In the genomic region with DNA sequence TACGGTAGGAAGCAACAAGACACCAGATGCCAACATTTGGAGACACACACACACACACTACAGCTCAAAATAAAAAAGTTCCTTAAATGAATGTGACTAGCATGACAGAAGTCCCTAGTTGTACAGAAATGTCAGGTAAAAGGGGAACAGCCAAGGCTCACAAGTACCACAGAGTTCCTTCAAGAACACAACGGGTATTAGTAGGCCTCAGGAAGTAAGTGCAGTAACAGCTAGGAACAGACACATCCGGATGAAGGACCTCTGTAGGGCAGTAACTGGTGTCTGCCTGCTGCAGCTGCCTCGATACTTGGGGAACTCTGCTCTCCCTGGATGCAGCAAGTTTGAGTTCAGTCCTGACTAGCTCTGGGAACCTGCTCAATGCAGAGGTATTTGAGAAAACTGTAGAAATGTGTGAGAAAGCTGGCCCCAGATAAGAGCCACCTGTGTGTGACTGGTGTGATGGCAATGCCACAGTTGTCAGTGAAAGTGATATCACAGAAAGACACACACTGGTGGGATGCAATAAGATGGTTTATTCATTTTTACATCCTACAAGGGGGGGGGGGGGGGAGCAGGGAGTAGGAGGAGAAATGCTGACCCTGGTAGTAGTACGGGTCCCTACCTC, we compare ENCODE assay signal across 33 mouse cellular contexts. TPM values are rescaled to one million over a fixed set of nuclear protein-coding genes. Genes with fewer than 3 reads are reported as not detected.
DNase-seq lines count a peak whose midpoint lies in the region; ATAC-seq and TF ChIP-seq lines count a peak whose summit lies in the region.
"Had no signal": no experiment of that assay in that cellular context is flagged by ENCODE, and none has a peak within 500 bp of the region (broad histone marks: within the 10 kb centered on the region; RNA-seq: fewer than 3 reads in every experiment).

No protein-coding gene starts in this region.

- 78% methylated on average over 5 of the region's 5 CpGs for WGBS in liver, embryonic 11.5 days
- 50% methylated on average over 5 of the region's 5 CpGs for WGBS in liver, embryonic 14.5 days (ENCODE audit: insufficient replicate concordance)

- H3K36me3 ChIP-seq in liver, embryonic 11.5 days (ENCODE audit: control insufficient read depth, insufficient read depth, low read length): peaks cover 36% of the 10 kb centered on the region
- peaks cover 7% of the 10 kb centered on the region for H3K36me3 ChIP-seq in liver, embryonic 14.5 days (replicated peaks; ENCODE audit: control insufficient read depth, insufficient read depth, low read depth)

- no peak for TF ChIP-seq CTCF in liver, embryonic 14.5 days (IDR thresholded peaks at IDR 0.05; ENCODE audit: low read depth)

- peak; percentile 36; the same call in 1 of the 2 replicates for TF ChIP-seq EP300 in liver, embryonic 14.5 days (IDR thresholded peaks at IDR 0.05; ENCODE audit: low read depth)

- H3K9ac ChIP-seq in liver, embryonic 11.5 days (ENCODE audit: low read depth, low read length): no peak overlapping the region
- no peak overlapping the region for H3K9ac ChIP-seq in liver, embryonic 14.5 days (replicated peaks)
- H3K9ac ChIP-seq: embryonic facial prominence, embryonic 13.5 days; forebrain, embryonic 13.5 days; heart, embryonic 12.5 days; heart, embryonic 15.5 days; hindbrain, embryonic 14.5 days had no signal

- no peaks in the 10 kb centered on the region for H3K27me3 ChIP-seq in liver, embryonic 11.5 days (replicated peaks; ENCODE audit: control insufficient read depth, insufficient read depth, low read length)
- H3K27me3 ChIP-seq in liver, embryonic 14.5 days (ENCODE audit: control insufficient read depth, insufficient read depth, low read length): no peaks in the 10 kb centered on the region
- H3K27me3 ChIP-seq: CH12.LX; embryonic facial prominence, embryonic 13.5 days; forebrain, embryonic 13.5 days; heart, embryonic 12.5 days; heart, embryonic 15.5 days had no signal

- no peak overlapping the region for H3K27ac ChIP-seq in liver, embryonic 11.5 days (ENCODE audit: low read depth, low read length)
- H3K27ac ChIP-seq in liver, embryonic 14.5 days: no peak overlapping the region
- H3K27ac ChIP-seq: embryonic facial prominence, embryonic 10.5 days; embryonic facial prominence, embryonic 13.5 days; forebrain, embryonic 10.5 days; forebrain, embryonic 13.5 days; heart, embryonic 15.5 days; hindbrain, embryonic 14.5 days; hindbrain, postnatal 0 days had no signal

- no peak overlapping the region for H3K4me2 ChIP-seq in liver, embryonic 11.5 days
- no peak overlapping the region for H3K4me2 ChIP-seq in liver, embryonic 14.5 days (ENCODE audit: low read depth)
- H3K4me2 ChIP-seq: embryonic facial prominence, embryonic 13.5 days; forebrain, embryonic 13.5 days; heart, embryonic 12.5 days; heart, embryonic 15.5 days; hindbrain, embryonic 14.5 days had no signal

- peaks cover 9% of the 10 kb centered on the region for H3K4me1 ChIP-seq in liver, embryonic 11.5 days (replicated peaks; ENCODE audit: control insufficient read depth, insufficient read depth, low read length)
- H3K4me1 ChIP-seq in liver, embryonic 14.5 days (replicated peaks; ENCODE audit: control insufficient read depth in 2 of 2, insufficient read depth in 2 of 2, low read length in 1 of 2): peaks cover 0 to 6% of the 10 kb centered on the region in 2 experiments; a peak in 1 of 4 replicates
- H3K4me1 ChIP-seq: embryonic facial prominence, embryonic 10.5 days; embryonic facial prominence, embryonic 13.5 days; forebrain, embryonic 10.5 days; forebrain, embryonic 13.5 days; heart, embryonic 12.5 days; heart, embryonic 15.5 days had no signal

- H3K4me3 ChIP-seq in liver, embryonic 11.5 days (ENCODE audit: low read depth, low read length): no peak overlapping the region
- no peak overlapping the region for H3K4me3 ChIP-seq in liver, embryonic 14.5 days (ENCODE audit: insufficient read depth in 1 of 2, low read depth in 2 of 2, low read length in 2 of 2)
- H3K4me3 ChIP-seq: embryonic facial prominence, embryonic 10.5 days; embryonic facial prominence, embryonic 13.5 days; erythroblast, embryonic 14.5 days; forebrain, embryonic 10.5 days; forebrain, embryonic 13.5 days; heart, embryonic 12.5 days; heart, embryonic 15.5 days had no signal

- ATAC-seq in liver, embryonic 11.5 days (replicated peaks; ENCODE audit: low FRiP score): peak; percentile 31
- ATAC-seq in granulocyte monocyte progenitor cell, adult 5-6 weeks (replicated peaks; ENCODE audit: poor library complexity, severe bottlenecking): peak; percentile 38; the same call in 1 of the 2 replicates
- peak; percentile 52; the same call in 1 of the 2 replicates for ATAC-seq in liver, embryonic 14.5 days (ENCODE audit: insufficient read depth)
- ATAC-seq: forebrain, embryonic 13.5 days; forebrain, embryonic 16.5 days; hindbrain, postnatal 0 days; inflammation-experienced regulatory T-cells, adult 6 months had no signal

- DNase-seq in liver, embryonic 11.5 days (ENCODE audit: low spot score): no peak
- no peak for DNase-seq in liver
- peak; percentile 14 for DNase-seq in c-Kit-positive CD71-negative TER-119-negative erythroid progenitor cells, embryonic 14.5 days (ENCODE audit: low read depth)
- no peak for DNase-seq in liver, embryonic 14.5 days (ENCODE audit: low read depth in 3 of 3, low spot score in 3 of 3)
- DNase-seq in layer of hippocampus, adult 9-11 months: no peak
- no peak for DNase-seq in spleen, postnatal 4 days (ENCODE audit: low spot score in 2 of 2)
- DNase-seq in heart, adult 9 months (ENCODE audit: low spot score in 2 of 2): no peak
- DNase-seq: adrenal gland, adult 2 months; adrenal gland, postnatal 14 days; cerebellum, adult 18-20 months; cerebellum, adult 9-10 months; cerebellum, postnatal 25 days; embryo, embryonic 11 days; gastrocnemius, postnatal 10 days; gastrocnemius, postnatal 36 days; heart, adult 11 months; heart, postnatal 10 days; heart, postnatal 36 days had no signal

- H3K9me3 ChIP-seq in liver, embryonic 11.5 days (ENCODE audit: control insufficient read depth, low read length): no peaks in the 10 kb centered on the region
- no peaks in the 10 kb centered on the region for H3K9me3 ChIP-seq in liver, embryonic 14.5 days (ENCODE audit: control insufficient read depth, low read length)
- H3K9me3 ChIP-seq: embryonic facial prominence, embryonic 10.5 days; embryonic facial prominence, embryonic 13.5 days; forebrain, embryonic 10.5 days; forebrain, embryonic 13.5 days; G1E; heart, embryonic 12.5 days; heart, embryonic 15.5 days had no signal

RNA-seq across cellular contexts. Expression of gene Cacna1b, which starts 34.0 kb away (rescaled TPM):
- 0.23 and 0.26 TPM in 2 replicates for polyA plus RNA-seq in liver, embryonic 11.5 days (2014; fragmentation: Nextera tagmentation; extraction: Ambion mirVana)
- total RNA-seq in granulocyte monocyte progenitor cell, adult 5-6 weeks (2014; fragmentation: Nextera tagmentation): 0.58 and 3.2 TPM in 2 replicates
- total RNA-seq in granulocyte monocyte progenitor cell, adult 5-6 weeks (2017): 0.04 and 0.21 TPM in 2 replicates
- polyA plus RNA-seq in liver, embryonic 14.5 days (2012; rRNA removed): 0.03 and 0.06 TPM in 2 replicates
- not detected in 2 replicates for polyA plus RNA-seq in liver, embryonic 14.5 days (2014; fragmentation: Nextera tagmentation; extraction: Ambion mirVana)
- total RNA-seq: gastrocnemius, adult 18-20 months had no signal
- polyA plus RNA-seq: G1E had no signal
